Mouse (Mus musculus): ENCODE results near the gene Catsperd.

The Catsperd gene

GRCm38 (mm10) chr17:56667591-56667990 lies 39.6 kb downstream of the Catsperd start:
- DNase-seq = no peak

- peak; percentile 93 for DNase-seq
Measured at GRCm38 (mm10) chr17:56668384-56669144, 40.6 kb downstream of the Catsperd start.

- DNase-seq = no peak
Measured at GRCm38 (mm10) chr17:56669766-56670165, 41.8 kb downstream of the Catsperd start.

- DNase-seq = peak; percentile 99
Measured at GRCm38 (mm10) chr17:56672941-56673646, 45.2 kb downstream of the Catsperd start, which contains the start of gene Ranbp3. Gene Ranbp3, plus strand, starts transcription at chr17:56673294.

- DNase-seq = no peak
Measured at GRCm38 (mm10) chr17:56673647-56674416, 45.9 kb downstream of the Catsperd start.

GRCm38 (mm10) chr17:56681791-56682190 lies 53.8 kb downstream of the Catsperd start:
- DNase-seq = no peak

GRCm38 (mm10) chr17:56682880-56683279 lies 54.9 kb downstream of the Catsperd start:
- DNase-seq = no peak

- no peak for DNase-seq
Measured at GRCm38 (mm10) chr17:56683546-56684140, 55.7 kb downstream of the Catsperd start.

- DNase-seq = no peak
Measured at GRCm38 (mm10) chr17:56684649-56685048, 56.7 kb downstream of the Catsperd start.

GRCm38 (mm10) chr17:56686801-56687200 lies 58.9 kb downstream of the Catsperd start:
- no peak for DNase-seq

GRCm38 (mm10) chr17:56688045-56688444 lies 60.1 kb downstream of the Catsperd start:
- no peak for DNase-seq

- no peak for DNase-seq
Measured at GRCm38 (mm10) chr17:56688689-56689088, 60.7 kb downstream of the Catsperd start.

GRCm38 (mm10) chr17:56693395-56693794 lies 65.5 kb downstream of the Catsperd start:
- no peak for DNase-seq

- peak; percentile 70 for DNase-seq
Measured at GRCm38 (mm10) chr17:56693851-56694310, 65.9 kb downstream of the Catsperd start.

- no peak for DNase-seq
Measured at GRCm38 (mm10) chr17:56700451-56700850, 72.5 kb downstream of the Catsperd start.

GRCm38 (mm10) chr17:56703038-56703437 lies 75.1 kb downstream of the Catsperd start:
- no peak for DNase-seq

GRCm38 (mm10) chr17:56706515-56706914 lies 78.6 kb downstream of the Catsperd start:
- DNase-seq = no peak

- DNase-seq = no peak
Measured at GRCm38 (mm10) chr17:56708692-56709091, 80.7 kb downstream of the Catsperd start.

GRCm38 (mm10) chr17:56709708-56710107 lies 81.8 kb downstream of the Catsperd start:
- DNase-seq = no peak
